Mouse (Mus musculus) E14TG2a.4 (cell line): ENCODE results near the gene Ern2.

Experiments
- CTCF ChIP-seq: conservative IDR thresholded peaks from 2 replicates; pipeline ENCODE4 v1.5.1; 2014; ENCODE audit warnings: low read length
- NANOG ChIP-seq: IDR thresholded peaks from 2 replicates; pipeline ENCODE4 v1.6.1; 2014; ENCODE audit warnings: borderline replicate concordance, low read length, mixed read lengths

- no peak for TF ChIP-seq CTCF
- no peak for TF ChIP-seq NANOG
These were observed 52.7 kb downstream of the Ern2 start for GRCm38 (mm10) chr7:122133338-122133625.
